Mouse (Mus musculus): ENCODE results near the gene Plekhg4. TPM values are rescaled to one million over a fixed set of nuclear protein-coding genes. Genes with fewer than 3 reads are reported as not detected.

Plekhg4 gene
- total and polyA plus RNA-seq, 3 experiments = 0.44 to 1.1 (median 0.54) TPM

DNA sequence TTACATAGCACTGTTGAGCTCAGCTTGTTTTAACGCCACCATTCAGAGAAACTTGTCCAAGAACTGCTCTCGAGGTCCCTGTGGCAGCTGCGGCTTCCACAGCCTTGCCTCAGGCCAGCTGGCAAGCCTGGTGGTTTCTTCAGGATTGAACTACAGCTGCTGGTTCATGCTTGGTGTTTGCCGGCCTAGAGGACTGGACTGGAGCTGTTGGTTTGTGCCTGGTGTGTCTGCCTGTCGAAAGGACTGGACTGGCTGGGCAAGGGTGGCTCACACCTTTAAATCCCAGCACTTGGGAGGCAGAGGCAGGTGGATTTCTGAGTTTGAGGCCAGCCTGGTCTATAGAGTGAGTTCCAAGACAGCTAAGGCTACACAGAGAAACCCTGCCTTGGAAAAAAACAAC lies 26.9 kb downstream of the Plekhg4 start:
- dilution Hi-C loops (cut with MboI; ENCODE audit: extremely low pct_ligation_motif_present, extremely low pct_unique_long_range_greater_than_20kb, low sequenced_read_pairs) = no loop called here
- TF ChIP-seq MYC (IDR thresholded peaks at IDR 0.05; ENCODE audit: low read depth, low read length) (no peak), GABPA (IDR thresholded peaks at IDR 0.05; ENCODE audit: insufficient replicate concordance, low read depth, low read length) (no peak), HCFC1 (IDR thresholded peaks at IDR 0.05; ENCODE audit: low read depth, low read length) (no peak), KAT2A (IDR thresholded peaks at IDR 0.05; ENCODE audit: insufficient replicate concordance, low read length) (no peak), MEF2A (IDR thresholded peaks at IDR 0.05; ENCODE audit: borderline replicate concordance, low read depth, low read length) (no peak), RAD21 (IDR thresholded peaks at IDR 0.05; ENCODE audit: low read depth, low read length) (no peak), JUND (conservative IDR thresholded peaks at IDR 0.05; ENCODE audit: low read depth, low read length) (no peak)
- Histone ChIP-seq H3K9ac (ENCODE audit: insufficient read depth, low read depth) (no peak overlapping the region), H3K4me1 (ENCODE audit: control insufficient read depth in 1 of 2, insufficient read depth in 2 of 2) (peaks cover 3 to 24% of the 10 kb centered on the region in 2 experiments; a peak in 3 of 4 replicates), H3K79me2 (replicated peaks; ENCODE audit: control insufficient read depth, extremely low read depth, insufficient read depth, poor library complexity, severe bottlenecking) (no peaks in the 10 kb centered on the region), H3K9me3 (replicated peaks; ENCODE audit: low read length) (peaks cover 7% of the 10 kb centered on the region), H3K4me2 (ENCODE audit: insufficient read depth, low read depth, poor library complexity, severe bottlenecking) (no peak overlapping the region), H3K27me3 (replicated peaks) (no peaks in the 10 kb centered on the region), H3K27ac (ENCODE audit: insufficient read depth, low read depth) (no peak overlapping the region), H3K36me3 (replicated peaks in 1 of 2; ENCODE audit: control insufficient read depth in 1 of 2, insufficient read depth in 1 of 2, low read length in 1 of 2) (no peaks in the 10 kb centered on the region), H3K4me3 (replicated peaks in 1 of 3; ENCODE audit: low read depth in 2 of 3, low read length in 2 of 3, poor library complexity in 1 of 3) (no peak overlapping the region)
- in situ Hi-C loops (cut with MboI; ENCODE audit: low pct_ligation_motif_present, low pct_unique_long_range_greater_than_20kb, low sequenced_read_pairs) = no loop called here
- DNase-seq (ENCODE audit: extremely low read depth) = no peak

DNA sequence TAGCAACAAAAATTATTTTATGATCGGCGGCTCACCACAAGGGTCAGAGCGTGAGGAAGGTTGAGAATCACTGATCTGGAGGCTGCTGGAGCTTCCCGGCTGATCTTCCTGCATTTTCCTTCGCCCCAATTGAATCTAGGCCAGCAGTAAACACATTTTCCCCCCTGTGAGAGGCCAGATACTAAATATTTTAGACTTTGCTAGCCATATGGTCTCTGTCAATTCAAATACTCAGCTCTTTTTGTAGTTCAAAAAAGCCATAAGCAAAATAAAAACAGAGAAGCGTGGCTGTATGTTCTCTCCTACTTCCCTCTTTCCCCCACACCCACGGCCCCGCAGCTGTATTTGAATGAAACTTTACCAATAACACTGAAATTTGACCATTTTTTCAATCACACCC lies 30.4 kb downstream of the Plekhg4 start:
- H3K27ac ChIP-seq (ENCODE audit: insufficient read depth, low read depth) = no peak overlapping the region
- H3K4me3 ChIP-seq (replicated peaks in 1 of 3; ENCODE audit: low read depth in 2 of 3, low read length in 2 of 3, poor library complexity in 1 of 3) = no peak overlapping the region
- in situ Hi-C loops (cut with MboI; ENCODE audit: low pct_ligation_motif_present, low pct_unique_long_range_greater_than_20kb, low sequenced_read_pairs) = no loop called here
- no peak overlapping the region for H3K4me2 ChIP-seq (ENCODE audit: insufficient read depth, low read depth, poor library complexity, severe bottlenecking)
- TF ChIP-seq SIN3A (IDR thresholded peaks at IDR 0.05; ENCODE audit: low read length) (no peak), MEF2A (IDR thresholded peaks at IDR 0.05; ENCODE audit: borderline replicate concordance, low read depth, low read length) (no peak), MAZ (IDR thresholded peaks at IDR 0.05; ENCODE audit: low read depth, low read length) (no peak), IRF4 (IDR thresholded peaks at IDR 0.05; ENCODE audit: low read depth, low read length) (no peak), KAT2A (IDR thresholded peaks at IDR 0.05; ENCODE audit: insufficient replicate concordance, low read length) (no peak), ZNF384 (IDR thresholded peaks at IDR 0.05; ENCODE audit: low read depth, low read length) (no peak), TCF12 (IDR thresholded peaks at IDR 0.05; ENCODE audit: low read depth, low read length) (no peak), NELFE (IDR thresholded peaks at IDR 0.05; ENCODE audit: low read depth, low read length) (no peak), RAD21 (IDR thresholded peaks at IDR 0.05; ENCODE audit: low read depth, low read length) (no peak), NRF1 (IDR thresholded peaks at IDR 0.05; ENCODE audit: low read depth, low read length) (no peak), HCFC1 (IDR thresholded peaks at IDR 0.05; ENCODE audit: low read depth, low read length) (no peak), CHD1 (IDR thresholded peaks at IDR 0.05; ENCODE audit: low read depth, low read length) (no peak), TBP (conservative IDR thresholded peaks at IDR 0.05; ENCODE audit: low read depth, low read length) (no peak), CTCF (conservative IDR thresholded peaks at IDR 0.05 in 1 of 2, IDR thresholded peaks at IDR 0.05 in 1 of 2; ENCODE audit: low read depth in 2 of 2, low read length in 2 of 2) (no peak), ETS1 (conservative IDR thresholded peaks at IDR 0.05; ENCODE audit: low read depth, low read length) (no peak)
- H3K9me3 ChIP-seq (replicated peaks; ENCODE audit: low read length) = peaks cover 4% of the 10 kb centered on the region
- H3K4me1 ChIP-seq (ENCODE audit: control insufficient read depth in 1 of 2, insufficient read depth in 2 of 2) = peaks cover 0 to 13% of the 10 kb centered on the region in 2 experiments; a peak in 2 of 4 replicates
- DNase-seq (ENCODE audit: extremely low read depth) = no peak
- no peaks in the 10 kb centered on the region for H3K27me3 ChIP-seq (replicated peaks)
- no peaks in the 10 kb centered on the region for H3K36me3 ChIP-seq (replicated peaks in 1 of 2; ENCODE audit: control insufficient read depth in 1 of 2, insufficient read depth in 1 of 2, low read length in 1 of 2)
- H3K79me2 ChIP-seq (replicated peaks; ENCODE audit: control insufficient read depth, extremely low read depth, insufficient read depth, poor library complexity, severe bottlenecking) = no peaks in the 10 kb centered on the region
- dilution Hi-C loops (cut with MboI; ENCODE audit: extremely low pct_ligation_motif_present, extremely low pct_unique_long_range_greater_than_20kb, low sequenced_read_pairs) = no loop called here
- no peak overlapping the region for H3K9ac ChIP-seq (ENCODE audit: insufficient read depth, low read depth)

Measured in CH12.LX (cell line).